Mouse (Mus musculus) kidney, embryonic 14.5 days (tissue): ENCODE measurements around the gene Rhbdl1. TPM values are rescaled to one million over a fixed set of nuclear protein-coding genes. Genes with fewer than 3 reads are reported as not detected.
"Not testable (repeated sequence)": the region's sequence is repeated elsewhere in the genome, so short reads cannot be mapped to it uniquely, and the experiment has no call there.

Experiments
- ATAC-seq: fragments of 200-750 bp; cut with Nextera tagmentation; 2 replicates; pipeline ENCODE4 v1.8.0; 2017; ENCODE audit warnings: moderate number of reproducible peaks, mild to moderate bottlenecking, moderate TSS enrichment, moderate library complexity; ENCODE audit not compliant: low FRiP score, low TSS enrichment
- H3K27ac ChIP-seq: fragments of 300-500 bp; sonication (generic); 2 replicates; pipeline ENCODE4 v1.5.1; 2014; ENCODE audit warnings: low read depth, mild to moderate bottlenecking, low read length, moderate library complexity, mixed read lengths
- H3K27me3 ChIP-seq: fragments of 300-500 bp; sonication (generic); 2 replicates; pipeline ENCODE4 v1.6.1; 2014; ENCODE audit warnings: mild to moderate bottlenecking, low read length; ENCODE audit not compliant: control insufficient read depth, insufficient read depth
- H3K36me3 ChIP-seq: fragments of 300-500 bp; sonication (generic); 2 replicates; pipeline ENCODE4 v1.6.1; 2014; ENCODE audit warnings: low read length, mixed read lengths; ENCODE audit not compliant: control insufficient read depth, insufficient read depth
- H3K4me1 ChIP-seq: fragments of 300-500 bp; sonication (generic); 2 replicates; pipeline ENCODE4 v1.6.1; 2014; ENCODE audit warnings: low read length, mixed read lengths; ENCODE audit not compliant: control insufficient read depth, insufficient read depth
- H3K4me2 ChIP-seq: fragments of 300-500 bp; sonication (generic); replicated peaks from 2 replicates; pipeline ENCODE4 v1.6.1; 2014; ENCODE audit warnings: low read depth, mild to moderate bottlenecking, low read length
- H3K4me3 ChIP-seq: fragments of 300-500 bp; sonication (generic); 2 replicates; pipeline ENCODE4 v1.5.1; 2014; ENCODE audit warnings: mild to moderate bottlenecking, low read length
- H3K9ac ChIP-seq: fragments of 300-500 bp; sonication (generic); 2 replicates; pipeline ENCODE4 v1.6.1; 2014; ENCODE audit warnings: low read depth, mild to moderate bottlenecking, low read length, moderate library complexity
- H3K9me3 ChIP-seq: fragments of 300-500 bp; sonication (generic); 2 replicates; pipeline ENCODE4 v1.6.1; 2016; ENCODE audit warnings: low read length; ENCODE audit not compliant: control insufficient read depth
- WGBS: fragments of 180-500 bp; shearing (Covaris S2); extraction: QIAGEN DNeasy Blood & Tissue Kit; methylation state at CpG from one replicate; pipeline ENCODE4 v1.1.7; 2014; 5-methylcytosine and 5-hydroxymethylcytosine counted together
- polyA plus RNA-seq: library from polyadenylated mRNA; unstranded; fragments of >200 nt; fragmentation: Nextera tagmentation; extraction: Ambion mirVana; gene quantifications from 2 replicates; pipeline ENCODE4 v1.2.1, GENCODE M21; 2014

Rhbdl1 gene
- polyA plus RNA-seq, 1 experiment from 2014 or later: 2.0 TPM

DNA sequence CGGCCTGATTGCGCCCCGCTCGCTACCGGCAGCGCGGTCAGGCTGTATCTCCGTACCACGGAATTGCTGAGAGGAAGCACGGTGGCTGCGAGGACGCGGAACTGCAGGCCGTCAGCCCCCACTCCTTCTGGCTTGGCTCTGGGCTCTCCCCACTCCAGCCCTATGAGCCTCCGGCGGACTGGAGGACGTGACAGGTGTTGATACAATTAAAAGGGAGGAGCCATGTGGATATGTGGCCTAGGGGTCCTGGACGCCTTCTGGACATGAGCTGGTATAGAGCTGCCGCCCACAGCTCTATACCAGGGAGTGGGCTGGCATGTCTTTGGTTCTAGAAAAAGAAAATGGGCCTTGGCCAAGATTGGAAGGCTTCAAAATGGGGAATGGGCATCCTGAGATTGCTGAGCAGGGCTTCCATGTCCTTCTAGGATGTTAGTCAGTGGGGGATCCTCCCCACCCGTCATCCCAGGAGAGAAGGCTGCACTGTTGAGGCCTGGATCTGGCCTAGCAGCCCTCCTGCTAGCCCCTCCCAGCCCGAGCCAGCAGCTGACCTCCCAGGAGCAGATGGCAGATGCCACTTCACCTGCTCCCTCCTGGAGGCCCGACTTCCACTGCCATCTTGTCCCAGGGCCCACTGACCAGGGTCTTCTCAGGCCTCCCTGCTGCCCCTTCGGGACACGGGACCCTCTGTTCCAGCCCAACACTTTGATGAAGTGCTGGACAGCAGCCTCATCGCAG, 27.3 kb downstream of the Rhbdl1 start:
- Histone ChIP-seq H3K4me1 (peaks cover 12% of the 10 kb centered on the region), H3K27me3 (peaks cover 27% of the 10 kb centered on the region), H3K4me3 (peak overlapping the region; percentile 68), H3K36me3 (no peaks in the 10 kb centered on the region), H3K27ac (no peak overlapping the region), H3K9ac (peak overlapping the region; percentile 63), H3K4me2 (peak overlapping the region; percentile 99), H3K9me3 (no peaks in the 10 kb centered on the region)
- peak; percentile 41; the same call in 1 of the 2 replicates for ATAC-seq
- WGBS: 7% methylated on average over 25 of the region's 25 CpGs

DNA sequence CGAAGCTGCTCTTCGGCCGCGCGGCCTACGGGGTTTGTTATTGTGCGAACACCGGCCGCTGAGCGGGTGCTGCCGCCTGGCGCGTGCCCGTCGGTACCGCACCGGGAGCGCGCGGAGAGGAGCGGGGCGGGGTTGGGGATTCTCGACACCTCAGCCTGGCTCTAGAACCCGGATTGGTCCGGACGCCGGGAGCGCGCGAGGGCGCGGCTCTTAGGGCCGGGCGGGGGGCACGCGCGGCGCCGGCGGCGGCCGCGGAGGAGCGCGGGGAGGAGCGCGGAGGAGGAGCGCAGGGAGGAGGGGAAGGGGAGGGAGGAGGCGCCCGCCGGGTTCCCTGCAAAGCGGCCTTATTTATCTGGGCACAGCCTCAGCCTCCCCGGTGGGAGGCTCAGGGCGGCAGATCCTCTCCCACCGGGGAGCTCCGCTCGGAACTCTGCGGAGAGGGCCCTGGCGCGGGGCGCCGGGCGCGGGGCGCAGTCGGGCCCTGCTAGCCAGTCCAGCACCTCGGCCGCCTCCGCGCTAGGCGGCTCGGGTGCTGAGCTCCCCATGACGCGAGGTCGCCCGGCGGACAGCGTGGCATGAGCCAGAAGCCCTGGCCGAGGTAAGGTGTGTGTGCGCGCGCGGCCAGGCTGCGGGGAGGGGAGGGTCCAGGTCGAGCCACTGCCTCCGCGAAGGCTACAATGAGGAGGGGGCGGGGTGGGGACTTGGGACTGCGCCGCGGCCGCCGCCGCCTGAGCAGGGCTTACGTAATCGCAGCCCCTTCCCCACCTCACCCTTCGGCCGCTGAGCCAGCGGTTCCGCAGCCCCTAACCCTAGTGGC, 28.1 kb downstream of the Rhbdl1 start, which contains the start of gene Fbxl16:
TSS of gene Fbxl16 (plus strand) at position 297 of the 817 bp plus-strand sequence.
- Histone ChIP-seq H3K9me3 (no peaks in the 10 kb centered on the region), H3K9ac (peak within 1 kb of the TSS; percentile 63), H3K36me3 (no peaks in the 10 kb centered on the region), H3K27ac (no peak within 1 kb of the TSS), H3K27me3 (peaks cover 27% of the 10 kb centered on the region), H3K4me1 (peaks cover 12% of the 10 kb centered on the region), H3K4me3 (peak within 1 kb of the TSS; percentile 68), H3K4me2 (peak within 1 kb of the TSS; percentile 99)
- ATAC-seq: peak; percentile 82
- under 1% methylated on average over 89 of the region's 100 CpGs for WGBS

DNA sequence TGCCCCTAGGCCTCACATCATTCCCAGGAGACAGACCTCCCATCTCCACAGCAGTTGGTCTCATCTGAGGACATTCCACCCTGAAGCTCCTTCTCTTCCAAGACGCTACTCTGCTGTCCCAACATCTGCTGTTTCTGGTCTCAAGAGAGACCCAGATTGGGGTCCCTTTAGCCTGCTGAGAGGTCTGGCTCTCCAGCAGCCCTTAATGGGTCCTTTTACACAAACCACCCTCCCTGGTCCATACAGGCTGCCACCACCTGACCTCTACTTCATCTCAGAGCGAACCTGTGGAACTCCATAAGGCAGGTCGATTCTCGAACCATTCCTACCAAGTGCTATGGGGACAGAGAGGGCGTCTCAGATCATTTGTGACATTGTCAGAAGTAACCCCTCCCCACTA, 29.1 kb downstream of the Rhbdl1 start:
- H3K9me3 ChIP-seq: no peaks in the 10 kb centered on the region
- no peak overlapping the region; the same call in 1 of the 2 replicates for H3K4me3 ChIP-seq
- WGBS: 43% methylated on average over 5 of the region's 5 CpGs
- peaks cover 8% of the 10 kb centered on the region for H3K4me1 ChIP-seq
- no peak for ATAC-seq
- no peak overlapping the region for H3K9ac ChIP-seq
- H3K4me2 ChIP-seq: no peak overlapping the region
- peaks cover 27% of the 10 kb centered on the region for H3K27me3 ChIP-seq
- H3K27ac ChIP-seq: no peak overlapping the region
- no peaks in the 10 kb centered on the region for H3K36me3 ChIP-seq

DNA sequence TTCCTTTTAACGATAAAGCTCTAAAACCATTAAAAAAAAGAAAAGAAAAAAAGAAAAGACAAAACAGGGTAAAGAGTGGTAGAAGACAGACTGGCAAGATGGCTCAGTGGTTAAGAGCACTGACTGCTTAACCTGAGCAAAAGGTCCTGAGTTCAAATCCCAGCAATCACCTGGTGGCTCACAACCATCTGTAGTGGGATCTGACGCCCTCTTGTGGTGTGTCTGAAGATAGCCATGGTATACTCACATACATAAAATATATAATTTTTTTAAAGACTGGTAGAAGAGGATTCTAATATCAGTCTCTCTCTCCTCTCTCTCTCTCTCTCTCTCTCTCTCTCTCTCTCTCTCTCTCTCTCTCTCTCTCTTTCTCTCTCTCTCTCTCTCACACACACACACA, 29.6 kb downstream of the Rhbdl1 start:
- not testable (repeated sequence) for H3K4me3 ChIP-seq, H3K9ac ChIP-seq, H3K27ac ChIP-seq, H3K4me1 ChIP-seq, ATAC-seq, H3K9me3 ChIP-seq, H3K4me2 ChIP-seq, H3K36me3 ChIP-seq
- peaks cover 27% of the 10 kb centered on the region for H3K27me3 ChIP-seq
- WGBS: 55% methylated on average over 2 of the region's 2 CpGs

DNA sequence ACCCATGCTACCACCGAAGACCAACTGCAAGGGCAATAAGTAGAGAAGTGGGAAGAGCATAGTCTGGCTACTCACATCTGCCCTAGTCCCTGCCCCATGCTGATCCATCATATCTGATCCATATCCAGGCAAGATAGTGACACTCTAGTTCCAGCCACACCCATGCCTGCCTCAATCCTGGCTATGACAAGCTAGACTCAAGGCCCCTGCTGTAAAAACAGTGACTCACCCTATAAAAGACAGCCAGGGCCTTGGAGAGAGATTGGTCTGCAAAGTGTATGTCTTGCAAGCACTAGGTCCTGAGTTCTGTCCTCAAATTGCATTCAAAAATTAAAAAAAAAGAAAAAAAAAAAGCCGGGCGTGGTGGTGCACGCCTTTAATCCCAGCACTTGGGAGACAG, 30.6 kb downstream of the Rhbdl1 start:
- Histone ChIP-seq H3K4me2 (no peak overlapping the region), H3K4me3 (no peak overlapping the region), H3K4me1 (peaks cover 8% of the 10 kb centered on the region), H3K9ac (no peak overlapping the region), H3K27ac (no peak overlapping the region), H3K36me3 (no peaks in the 10 kb centered on the region), H3K9me3 (no peaks in the 10 kb centered on the region), H3K27me3 (peaks cover 27% of the 10 kb centered on the region)
- no peak for ATAC-seq
- WGBS: 79% methylated on average over 4 of the region's 4 CpGs

DNA sequence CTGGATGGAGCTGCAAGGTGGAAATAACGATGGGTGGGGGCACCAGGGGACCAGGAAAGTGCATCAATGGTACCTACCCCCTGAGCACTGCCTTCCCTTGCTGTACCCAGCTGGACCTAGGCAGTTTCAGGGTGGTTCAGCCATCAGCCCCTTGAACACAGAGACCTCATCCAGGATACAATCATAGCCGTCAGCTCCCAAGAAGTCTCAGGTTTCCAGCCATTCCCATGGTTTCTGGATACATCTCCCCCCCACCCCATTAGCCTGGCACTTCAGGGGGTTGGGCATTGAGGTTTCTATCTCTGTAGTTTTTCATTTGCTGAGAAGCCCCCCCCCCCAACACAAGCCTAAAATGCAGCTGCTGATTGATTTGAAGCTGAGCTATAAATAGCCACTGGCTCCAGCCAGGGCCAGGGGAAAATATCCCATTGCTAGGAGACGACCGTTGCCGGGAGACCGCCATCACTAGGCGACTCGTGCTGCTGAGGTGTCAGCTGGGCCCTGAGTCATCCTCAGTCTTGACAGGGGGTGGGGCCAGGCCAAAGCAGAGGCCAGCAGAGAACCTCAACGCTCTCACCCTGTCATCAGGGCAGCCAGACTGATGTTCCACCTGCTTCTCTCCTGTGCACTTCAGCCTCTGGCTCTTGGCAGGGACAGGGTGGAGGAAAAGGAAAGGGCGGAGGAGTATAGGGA, 34.1 kb downstream of the Rhbdl1 start:
- 12% methylated on average over 10 of the region's 10 CpGs for WGBS

DNA sequence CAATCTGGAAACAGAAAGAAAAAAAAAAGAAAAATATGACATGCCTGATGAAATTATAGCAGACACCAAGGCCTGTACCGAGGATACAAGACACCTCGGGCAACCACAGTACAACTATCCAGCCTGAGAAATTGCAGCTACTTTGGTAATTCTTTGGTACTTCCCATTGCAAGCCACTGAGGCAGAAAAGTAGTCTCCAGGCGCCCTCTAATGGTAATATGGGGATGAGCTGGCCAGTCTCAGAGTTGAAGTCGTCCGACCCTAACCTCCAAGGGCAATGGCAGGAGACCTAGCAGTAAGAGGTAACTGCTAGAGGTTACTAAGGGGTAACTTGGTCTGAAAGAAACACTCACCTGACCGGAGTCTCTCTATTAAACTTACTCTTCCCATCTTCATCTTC, 36.1 kb downstream of the Rhbdl1 start:
- Histone ChIP-seq H3K27me3 (no peaks in the 10 kb centered on the region; the same call in 1 of the 2 replicates), H3K4me3 (no peak overlapping the region), H3K36me3 (no peaks in the 10 kb centered on the region), H3K4me2 (no peak overlapping the region), H3K9me3 (no peaks in the 10 kb centered on the region), H3K4me1 (peaks cover 4% of the 10 kb centered on the region), H3K9ac (no peak overlapping the region), H3K27ac (no peak overlapping the region)
- ATAC-seq: peak; percentile 43; the same call in 1 of the 2 replicates
- WGBS: 9% methylated on average over 6 of the region's 6 CpGs

More for the DNA sequence above, 34.1 kb downstream of the Rhbdl1 start:
- no peak overlapping the region for H3K4me3 ChIP-seq
- H3K27ac ChIP-seq: no peak overlapping the region
- peak overlapping the region; percentile 40; the same call in 1 of the 2 replicates for H3K9ac ChIP-seq
- H3K36me3 ChIP-seq: no peaks in the 10 kb centered on the region
- H3K4me2 ChIP-seq: no peak overlapping the region
- no peak; the same call in 1 of the 2 replicates for ATAC-seq
- no peaks in the 10 kb centered on the region for H3K9me3 ChIP-seq
- peaks cover 2% of the 10 kb centered on the region for H3K27me3 ChIP-seq
- no peaks in the 10 kb centered on the region for H3K4me1 ChIP-seq

DNA sequence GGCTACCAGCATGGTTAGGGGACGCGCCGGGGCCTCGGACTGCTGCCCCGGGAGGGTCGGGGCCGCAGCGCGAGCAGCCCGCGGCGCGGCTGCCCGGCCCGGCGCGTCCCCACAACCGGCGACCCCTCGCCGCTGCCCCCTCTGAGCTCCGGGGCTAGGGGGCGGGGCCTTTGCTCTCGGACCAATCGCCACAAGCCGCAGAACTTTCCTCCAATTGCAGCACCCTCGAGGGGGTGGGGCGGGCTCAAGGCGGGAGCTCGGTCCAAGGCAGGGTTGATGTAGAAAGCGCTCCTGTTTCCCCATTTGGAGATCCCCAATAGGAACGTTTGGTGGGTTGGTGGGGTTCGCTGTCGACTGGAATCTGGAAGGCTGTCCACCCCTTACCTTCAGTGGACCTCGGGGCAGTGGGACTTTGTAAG, 40.1 kb downstream of the Rhbdl1 start, which contains the start of gene Metrn:
TSS of gene Metrn (minus strand) at position 186 of the 419 bp plus-strand sequence.
- no peaks in the 10 kb centered on the region for H3K27me3 ChIP-seq
- ATAC-seq: peak; percentile 75
- peak within 1 kb of the TSS; percentile 78 for H3K9ac ChIP-seq
- H3K27ac ChIP-seq: peak within 1 kb of the TSS; percentile 47; the same call in 1 of the 2 replicates
- H3K9me3 ChIP-seq: no peaks in the 10 kb centered on the region
- H3K4me1 ChIP-seq: peaks cover 41% of the 10 kb centered on the region
- peaks cover 6% of the 10 kb centered on the region for H3K36me3 ChIP-seq
- H3K4me3 ChIP-seq: peak within 1 kb of the TSS; percentile 85
- H3K4me2 ChIP-seq: peak within 1 kb of the TSS; percentile 99
- WGBS: under 1% methylated on average over 31 of the region's 35 CpGs
